Mouse (Mus musculus) CH12.LX (cell line): ENCODE results near the gene Dnajc25. TPM values are rescaled to one million over a fixed set of nuclear protein-coding genes. Genes with fewer than 3 reads are reported as not detected.

Source experiments
- DNase-seq: peaks from one replicate; pipeline ENCODE4 v3.0.0-alpha.2; 2013; ENCODE audit errors: extremely low read depth
- H3K27ac ChIP-seq: 2 replicates; pipeline ENCODE4 v1.5.1; 2012; ENCODE audit warnings: low read depth, mild to moderate bottlenecking, control low read depth, moderate library complexity; ENCODE audit not compliant: insufficient read depth
- H3K27me3 ChIP-seq: replicated peaks from 2 replicates; pipeline ENCODE3; 2012; ENCODE audit warnings: inconsistent platforms
- H3K36me3 ChIP-seq, 2 experiments: replicated peaks in 1 of 2; 2 replicates each; pipeline versions ENCODE3 to v1.6.1; 2012; ENCODE audit warnings: inconsistent platforms in 1 of 2, low read length in 1 of 2, mild to moderate bottlenecking in 1 of 2, mixed read lengths in 1 of 2, moderate library complexity in 1 of 2; ENCODE audit not compliant: control insufficient read depth in 1 of 2, insufficient read depth in 1 of 2
- H3K4me1 ChIP-seq, 2 experiments: 2 replicates each; pipeline ENCODE4 v1.6.1; 2012; ENCODE audit warnings: inconsistent platforms in 1 of 2, moderate library complexity in 1 of 2; ENCODE audit not compliant: insufficient read depth in 2 of 2, control insufficient read depth in 1 of 2
- H3K4me2 ChIP-seq: 2 replicates; pipeline ENCODE4 v1.6.1; 2012; ENCODE audit warnings: low read depth, mild to moderate bottlenecking, control low read depth; ENCODE audit not compliant: poor library complexity, insufficient read depth, severe bottlenecking
- H3K4me3 ChIP-seq, 3 experiments: fragments of 150-350 bp in 1 of 3; sonication (generic) in 1 of 3; replicated peaks in 1 of 3; 2 replicates each; pipeline versions ENCODE3 to v1.5.1; 2011 to 2012; ENCODE audit warnings: low read depth in 2 of 3, low read length in 2 of 3, mild to moderate bottlenecking in 2 of 3, moderate library complexity in 2 of 3, control low read depth in 1 of 3, improper control_type of control experiment in 1 of 3, inconsistent platforms in 1 of 3, mixed read lengths in 1 of 3; ENCODE audit not compliant: poor library complexity in 1 of 3
- H3K79me2 ChIP-seq: replicated peaks from 2 replicates; pipeline ENCODE4 v1.6.1; 2012; ENCODE audit warnings: mild to moderate bottlenecking, moderate library complexity; ENCODE audit not compliant: control insufficient read depth, poor library complexity, insufficient read depth, severe bottlenecking; ENCODE audit errors: extremely low read depth
- H3K9ac ChIP-seq: 2 replicates; pipeline ENCODE4 v1.6.1; 2012; ENCODE audit warnings: low read depth, mild to moderate bottlenecking, control low read depth, moderate library complexity; ENCODE audit not compliant: insufficient read depth
- H3K9me3 ChIP-seq: replicated peaks from 2 replicates; pipeline ENCODE3; 2012; ENCODE audit warnings: low read length, inconsistent platforms, mixed read lengths
- BHLHE40 ChIP-seq: IDR thresholded peaks from 2 replicates; pipeline ENCODE4 v1.6.1; 2011; ENCODE audit warnings: mild to moderate bottlenecking, low read depth, low read length, improper control_type of control experiment
- CHD1 ChIP-seq: IDR thresholded peaks from 2 replicates; pipeline ENCODE4 v1.6.1; 2012; ENCODE audit warnings: low read depth, low read length, improper control_type of control experiment, inconsistent platforms
- CTCF ChIP-seq, 2 experiments: IDR thresholded peaks in 1 of 2; conservative IDR thresholded peaks in 1 of 2; 2 replicates each; pipeline ENCODE4 v1.5.1; 2011 to 2012; ENCODE audit warnings: low read depth in 2 of 2, low read length in 2 of 2, improper control_type of control experiment in 1 of 2, inconsistent platforms in 1 of 2, mild to moderate bottlenecking in 1 of 2, moderate library complexity in 1 of 2
- EP300 ChIP-seq: IDR thresholded peaks from 2 replicates; pipeline ENCODE4 v1.6.1; 2011; ENCODE audit warnings: low read length, improper control_type of control experiment
- GABPA ChIP-seq: IDR thresholded peaks from 2 replicates; pipeline ENCODE4 v1.6.1; 2012; ENCODE audit warnings: low read depth, low read length, improper control_type of control experiment, inconsistent platforms; ENCODE audit not compliant: insufficient replicate concordance
- HCFC1 ChIP-seq: IDR thresholded peaks from 2 replicates; pipeline ENCODE4 v1.6.1; 2012; ENCODE audit warnings: low read depth, mild to moderate bottlenecking, inconsistent platforms, low read length, improper control_type of control experiment
- JUN ChIP-seq: IDR thresholded peaks from 2 replicates; pipeline ENCODE4 v1.6.1; 2011; ENCODE audit warnings: low read depth, mild to moderate bottlenecking, low read length, improper control_type of control experiment, moderate library complexity; ENCODE audit not compliant: insufficient read depth
- JUND ChIP-seq: conservative IDR thresholded peaks from 2 replicates; pipeline ENCODE4 v1.6.1; 2011; ENCODE audit warnings: low read depth, low read length, improper control_type of control experiment
- MAFK ChIP-seq: IDR thresholded peaks from 2 replicates; pipeline ENCODE4 v1.6.1; 2011; ENCODE audit warnings: low read length, improper control_type of control experiment; ENCODE audit not compliant: insufficient replicate concordance
- MXI1 ChIP-seq: IDR thresholded peaks from 2 replicates; pipeline ENCODE4 v1.6.1; 2011; ENCODE audit warnings: mild to moderate bottlenecking, low read depth, low read length, improper control_type of control experiment
- NRF1 ChIP-seq: IDR thresholded peaks from 2 replicates; pipeline ENCODE4 v1.6.1; 2014; ENCODE audit warnings: low read depth, mild to moderate bottlenecking, inconsistent platforms, low read length, improper control_type of control experiment, moderate library complexity
- POLR2A ChIP-seq: IDR thresholded peaks from 2 replicates; pipeline ENCODE4 v1.6.1; 2011; ENCODE audit warnings: low read depth, mild to moderate bottlenecking, improper control_type of control experiment, low read length
- POLR2AphosphoS2 ChIP-seq: IDR thresholded peaks from 2 replicates; pipeline ENCODE4 v1.6.1; 2011; ENCODE audit warnings: low read depth, low read length, improper control_type of control experiment
- RAD21 ChIP-seq: IDR thresholded peaks from 2 replicates; pipeline ENCODE4 v1.6.1; 2011; ENCODE audit warnings: low read depth, mild to moderate bottlenecking, low read length, improper control_type of control experiment, moderate library complexity
- RCOR1 ChIP-seq: conservative IDR thresholded peaks from 2 replicates; pipeline ENCODE4 v1.6.1; 2012; ENCODE audit warnings: low read depth, mild to moderate bottlenecking, inconsistent platforms, low read length, improper control_type of control experiment
- TBP ChIP-seq: conservative IDR thresholded peaks from 2 replicates; pipeline ENCODE4 v1.6.1; 2011; ENCODE audit warnings: low read depth, low read length, improper control_type of control experiment
- UBTF ChIP-seq: IDR thresholded peaks from 2 replicates; pipeline ENCODE4 v1.6.1; 2012; ENCODE audit warnings: low read depth, mild to moderate bottlenecking, inconsistent platforms, low read length, improper control_type of control experiment, moderate library complexity
- USF1 ChIP-seq: IDR thresholded peaks from 2 replicates; pipeline ENCODE4 v1.6.1; 2014; ENCODE audit warnings: low read depth, mild to moderate bottlenecking, inconsistent platforms, low read length, improper control_type of control experiment
- dilution Hi-C: fragments of 300-500 bp; cut with MboI; formaldehyde crosslinking; loops from 2 replicates; pipeline ENCODE4 v1.14.3; 2020; ENCODE audit warnings: low sequenced_read_pairs; ENCODE audit not compliant: extremely low pct_unique_long_range_greater_than_20kb, extremely low pct_ligation_motif_present
- in situ Hi-C: fragments of 300-500 bp; cut with MboI; formaldehyde crosslinking; loops from 3 replicates; pipeline ENCODE4 v1.14.3; 2019; ENCODE audit warnings: low sequenced_read_pairs, low pct_ligation_motif_present, low pct_unique_long_range_greater_than_20kb, mixed read lengths
- polyA plus RNA-seq: library from polyadenylated mRNA; unstranded; fragments of >175 nt; gene quantifications from 2 replicates; pipeline ENCODE4 v1.2.1, GENCODE M21; 2012; ENCODE audit warnings: low read depth; ENCODE audit not compliant: insufficient read length
- total RNA-seq, 2 experiments: library from RNA; depleted of rRNA; stranded (reverse); fragments of 300-350 nt in 1 of 2; fragments of >200 nt in 1 of 2; gene quantifications; 2 replicates each; pipeline ENCODE4 v1.2.3; 2012 to 2014

Dnajc25 gene
- total and polyA plus RNA-seq, 3 experiments: 2.7 to 7.0 (median 3.8) TPM

- Histone ChIP-seq H3K27me3 (no peaks in the 10 kb centered on the region), H3K4me2 (no peak overlapping the region), H3K9ac (no peak overlapping the region), H3K4me1 (no peaks in the 10 kb centered on the region), H3K27ac (no peak overlapping the region), H3K36me3 (no peaks in the 10 kb centered on the region), H3K4me3 (no peak overlapping the region), H3K9me3 (no peaks in the 10 kb centered on the region), H3K79me2 (no peaks in the 10 kb centered on the region)
- dilution Hi-C loops (no loop called here), in situ Hi-C loops (no loop called here)
- DNase-seq: no peak
- no peak for TF ChIP-seq GABPA
- TF ChIP-seq CTCF (conservative IDR thresholded peaks at IDR 0.05 in 1 of 2, IDR thresholded peaks at IDR 0.05 in 1 of 2; ENCODE audit: low read depth in 2 of 2, low read length in 2 of 2): no peak
- TF ChIP-seq RCOR1: no peak
- no peak for TF ChIP-seq POLR2AphosphoS2
- no peak for TF ChIP-seq MXI1
- TF ChIP-seq POLR2A: no peak
- no peak for TF ChIP-seq UBTF
- TF ChIP-seq USF1: no peak
- TF ChIP-seq JUN: no peak
- no peak for TF ChIP-seq MAFK
Measured at GRCm38 (mm10) chr4:59051081-59051480, 56.2 kb downstream of the Dnajc25 start.

GRCm38 (mm10) chr4:59057929-59058328 is 63.1 kb downstream of the Dnajc25 start:
- no peaks in the 10 kb centered on the region for H3K4me1 ChIP-seq
- H3K27ac ChIP-seq: no peak overlapping the region
- no peaks in the 10 kb centered on the region for H3K79me2 ChIP-seq
- no peak for DNase-seq
- H3K4me2 ChIP-seq: no peak overlapping the region
- no peaks in the 10 kb centered on the region for H3K27me3 ChIP-seq
- H3K4me3 ChIP-seq: no peak overlapping the region
- dilution Hi-C loops: no loop called here
- in situ Hi-C loops: no loop called here
- no peaks in the 10 kb centered on the region for H3K9me3 ChIP-seq
- TF ChIP-seq EP300: no peak
- peak; percentile 81 for TF ChIP-seq MAFK
- H3K9ac ChIP-seq: no peak overlapping the region
- no peaks in the 10 kb centered on the region for H3K36me3 ChIP-seq

- Histone ChIP-seq H3K4me2 (no peak overlapping the region), H3K4me1 (no peaks in the 10 kb centered on the region), H3K79me2 (no peaks in the 10 kb centered on the region), H3K9me3 (no peaks in the 10 kb centered on the region), H3K36me3 (no peaks in the 10 kb centered on the region), H3K27me3 (no peaks in the 10 kb centered on the region), H3K9ac (no peak overlapping the region), H3K4me3 (no peak overlapping the region), H3K27ac (no peak overlapping the region)
- no peak for TF ChIP-seq HCFC1
- no peak for TF ChIP-seq RAD21
- no peak for TF ChIP-seq NRF1
- no peak for TF ChIP-seq TBP
- TF ChIP-seq RCOR1: no peak
- TF ChIP-seq JUND: no peak
- no peak for TF ChIP-seq CHD1
- TF ChIP-seq MXI1: no peak
- TF ChIP-seq BHLHE40: no peak
- in situ Hi-C loops: no loop called here
- dilution Hi-C loops: no loop called here
- DNase-seq: no peak
Measured at GRCm38 (mm10) chr4:59062526-59062925, 67.7 kb downstream of the Dnajc25 start.
